Mouse (Mus musculus): ENCODE data around the gene Plekha5. TPM values are rescaled to one million over a fixed set of nuclear protein-coding genes. Genes with fewer than 3 reads are reported as not detected.
"Not testable (repeated sequence)": the region's sequence is repeated elsewhere in the genome, so short reads cannot be mapped to it uniquely, and the experiment has no call there.

Plekha5 gene
- total and polyA plus RNA-seq, 2 experiments from 2014 or later: 24.2 to 28.8 TPM

DNA sequence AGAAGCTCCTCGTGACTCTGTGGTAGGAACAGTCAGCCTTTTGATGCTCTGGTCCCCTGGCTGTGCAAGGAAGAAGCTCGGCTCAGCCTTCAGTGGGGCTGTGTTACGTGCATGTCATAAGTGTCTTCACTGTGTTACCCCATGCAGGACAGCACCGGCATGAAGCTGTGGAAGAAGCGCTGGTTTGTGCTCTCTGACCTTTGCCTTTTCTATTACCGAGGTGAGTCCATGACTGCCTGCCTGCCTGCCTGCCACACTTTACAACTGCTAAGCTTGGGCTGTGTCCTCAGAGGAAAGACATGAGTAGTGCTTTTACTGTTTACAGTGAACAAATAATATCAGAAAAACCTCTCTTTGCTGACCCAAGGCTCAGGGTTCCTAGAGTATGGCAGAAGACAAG lies 104.6 kb downstream of the Plekha5 start:
- no peak overlapping the region for H3K4me2 ChIP-seq (ENCODE audit: low read depth, low read length, poor library complexity, severe bottlenecking)
- ATAC-seq (ENCODE audit: low FRiP score): no peak
- H3K4me3 ChIP-seq (ENCODE audit: low read depth, low read length): no peak overlapping the region
- no peak overlapping the region for H3K9ac ChIP-seq (replicated peaks; ENCODE audit: low read length, poor library complexity, severe bottlenecking)
- H3K9me3 ChIP-seq (ENCODE audit: low read length): no peaks in the 10 kb centered on the region
- H3K36me3 ChIP-seq (ENCODE audit: insufficient read depth, low read length): peaks cover 10% of the 10 kb centered on the region; the same call in 1 of the 2 replicates
- WGBS: 84% methylated on average over 6 of the region's 6 CpGs
- no peak for DNase-seq (ENCODE audit: low spot score)
- no peaks in the 10 kb centered on the region for H3K27me3 ChIP-seq (ENCODE audit: insufficient read depth, low read length)
- no peak for TF ChIP-seq CTCF (IDR thresholded peaks at IDR 0.05)
- no peak overlapping the region for H3K27ac ChIP-seq (ENCODE audit: low read depth, low read length)
- no peaks in the 10 kb centered on the region for H3K4me1 ChIP-seq (ENCODE audit: insufficient read depth, low read length)

DNA sequence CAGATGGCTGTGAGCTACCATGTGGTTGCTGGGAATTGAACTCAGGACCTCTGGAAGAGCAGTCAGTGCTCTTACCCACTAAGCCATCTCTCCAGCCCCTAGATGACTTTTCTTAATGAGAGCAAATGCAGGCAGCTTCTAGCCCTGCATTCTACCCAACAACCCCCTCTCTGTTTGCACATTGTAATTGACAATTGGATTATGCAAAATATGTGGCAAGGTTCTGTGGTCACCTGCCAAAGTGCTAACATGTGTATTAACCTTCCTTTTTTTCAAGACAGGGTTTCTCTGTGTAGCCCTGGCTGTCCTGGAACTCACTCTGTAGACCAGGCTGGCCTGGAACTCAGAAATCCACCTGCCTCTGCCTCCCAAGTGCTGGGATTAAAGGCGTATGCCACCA lies 109.0 kb downstream of the Plekha5 start:
- WGBS: 100% methylated on average over 1 of the region's 1 CpGs
- H3K4me1 ChIP-seq (ENCODE audit: insufficient read depth, low read length); H3K27me3 ChIP-seq (ENCODE audit: insufficient read depth, low read length); DNase-seq (ENCODE audit: low spot score); H3K9me3 ChIP-seq (ENCODE audit: low read length); H3K27ac ChIP-seq (ENCODE audit: low read depth, low read length); H3K4me2 ChIP-seq (ENCODE audit: low read depth, low read length, poor library complexity, severe bottlenecking); H3K4me3 ChIP-seq (ENCODE audit: low read depth, low read length); ATAC-seq (ENCODE audit: low FRiP score); H3K9ac ChIP-seq (replicated peaks; ENCODE audit: low read length, poor library complexity, severe bottlenecking): not testable (repeated sequence)
- H3K36me3 ChIP-seq (ENCODE audit: insufficient read depth, low read length): peaks cover 16% of the 10 kb centered on the region

GRCm38 (mm10) chr6:140533606-140534005 lies 109.8 kb downstream of the Plekha5 start:
- 84% methylated on average over 5 of the region's 5 CpGs for WGBS
- Histone ChIP-seq H3K9me3 (ENCODE audit: low read length) (no peaks in the 10 kb centered on the region), H3K4me1 (ENCODE audit: insufficient read depth, low read length) (no peaks in the 10 kb centered on the region), H3K36me3 (ENCODE audit: insufficient read depth, low read length) (peaks cover 12% of the 10 kb centered on the region), H3K9ac (replicated peaks; ENCODE audit: low read length, poor library complexity, severe bottlenecking) (no peak overlapping the region), H3K27me3 (ENCODE audit: insufficient read depth, low read length) (no peaks in the 10 kb centered on the region), H3K4me2 (ENCODE audit: low read depth, low read length, poor library complexity, severe bottlenecking) (no peak overlapping the region), H3K27ac (ENCODE audit: low read depth, low read length) (no peak overlapping the region), H3K4me3 (ENCODE audit: low read depth, low read length) (no peak overlapping the region)
- DNase-seq (ENCODE audit: low spot score) (no peak), ATAC-seq (ENCODE audit: low FRiP score) (no peak)
- no peak for TF ChIP-seq CTCF (IDR thresholded peaks at IDR 0.05)

- DNase-seq (ENCODE audit: low spot score): no peak
- no peaks in the 10 kb centered on the region for H3K27me3 ChIP-seq (ENCODE audit: insufficient read depth, low read length)
- no peak overlapping the region for H3K4me2 ChIP-seq (ENCODE audit: low read depth, low read length, poor library complexity, severe bottlenecking)
- H3K9ac ChIP-seq (replicated peaks; ENCODE audit: low read length, poor library complexity, severe bottlenecking): no peak overlapping the region
- H3K4me3 ChIP-seq (ENCODE audit: low read depth, low read length): no peak overlapping the region
- 90% methylated on average over 8 of the region's 8 CpGs for WGBS
- no peak overlapping the region for H3K27ac ChIP-seq (ENCODE audit: low read depth, low read length)
- peaks cover 16% of the 10 kb centered on the region for H3K36me3 ChIP-seq (ENCODE audit: insufficient read depth, low read length)
- ATAC-seq (ENCODE audit: low FRiP score): no peak
- TF ChIP-seq CTCF (IDR thresholded peaks at IDR 0.05): no peak
- no peaks in the 10 kb centered on the region for H3K4me1 ChIP-seq (ENCODE audit: insufficient read depth, low read length)
- no peaks in the 10 kb centered on the region for H3K9me3 ChIP-seq (ENCODE audit: low read length)
Measured at GRCm38 (mm10) chr6:140535504-140535903, 111.7 kb downstream of the Plekha5 start.

DNA sequence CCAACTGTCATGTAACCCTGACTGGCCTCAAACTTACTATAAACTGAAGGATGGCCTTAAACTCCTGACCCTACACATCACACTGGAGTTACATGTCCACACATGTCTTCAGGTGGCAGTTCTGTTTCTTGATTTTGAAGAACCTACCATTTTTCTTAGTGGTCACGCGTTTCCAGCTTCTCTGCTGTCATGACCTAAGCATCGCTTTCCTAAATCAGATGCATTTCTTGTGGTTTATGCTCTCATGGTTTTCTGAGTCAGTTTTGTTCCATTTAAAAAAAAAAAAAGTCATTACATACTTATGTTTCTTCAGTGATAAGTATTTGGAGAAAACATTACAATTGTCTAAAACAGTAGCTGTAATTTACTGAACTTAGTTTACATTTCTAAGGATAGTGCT lies 118.1 kb downstream of the Plekha5 start:
- no peak for TF ChIP-seq CTCF (IDR thresholded peaks at IDR 0.05)
- Histone ChIP-seq H3K9ac (replicated peaks; ENCODE audit: low read length, poor library complexity, severe bottlenecking) (no peak overlapping the region), H3K9me3 (ENCODE audit: low read length) (no peaks in the 10 kb centered on the region), H3K27me3 (ENCODE audit: insufficient read depth, low read length) (no peaks in the 10 kb centered on the region), H3K36me3 (ENCODE audit: insufficient read depth, low read length) (peaks cover 8% of the 10 kb centered on the region; the same call in 1 of the 2 replicates), H3K27ac (ENCODE audit: low read depth, low read length) (no peak overlapping the region), H3K4me3 (ENCODE audit: low read depth, low read length) (no peak overlapping the region), H3K4me1 (ENCODE audit: insufficient read depth, low read length) (no peaks in the 10 kb centered on the region), H3K4me2 (ENCODE audit: low read depth, low read length, poor library complexity, severe bottlenecking) (no peak overlapping the region)
- WGBS: 99% methylated on average over 3 of the region's 3 CpGs
- DNase-seq (ENCODE audit: low spot score) (no peak), ATAC-seq (ENCODE audit: low FRiP score) (no peak)

DNA sequence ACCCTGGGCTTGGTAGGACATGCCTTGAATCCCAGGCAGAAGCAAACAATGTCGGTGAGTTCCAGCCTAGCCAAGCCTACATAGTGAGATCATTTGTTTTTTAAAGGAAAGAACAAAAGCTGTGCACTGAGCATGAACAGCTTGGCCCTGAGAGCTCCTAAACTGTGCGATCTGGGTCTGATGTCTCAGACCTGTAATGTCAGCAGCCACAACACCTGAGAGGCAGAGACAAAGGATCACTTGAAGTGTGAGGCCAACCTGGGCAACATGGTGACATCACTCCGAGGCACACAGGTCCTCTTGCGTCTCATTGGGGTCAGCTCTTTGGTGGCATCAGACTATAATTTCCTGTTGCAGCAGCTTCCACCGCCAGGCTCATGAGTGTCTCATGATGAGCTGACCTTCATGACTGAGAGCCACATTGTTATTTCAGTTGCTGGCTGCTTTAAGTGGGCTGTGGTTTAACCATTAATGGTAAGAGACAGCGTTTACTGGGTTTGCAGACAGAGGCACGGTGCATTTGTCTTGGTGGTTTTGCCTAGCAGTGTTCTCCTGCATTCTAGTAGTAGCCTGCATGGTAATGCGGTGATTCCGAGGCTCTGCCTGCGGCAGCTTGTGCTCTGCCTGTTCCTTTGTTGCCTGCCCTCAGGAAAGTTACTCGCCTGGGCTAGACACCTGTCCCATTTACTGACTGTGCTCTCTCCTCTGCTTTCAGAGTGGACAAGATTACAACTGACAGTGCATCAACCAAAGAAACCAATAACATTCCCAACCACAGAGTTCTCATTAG lies 119.3 kb downstream of the Plekha5 start:
- no peak for ATAC-seq (ENCODE audit: low FRiP score)
- DNase-seq (ENCODE audit: low spot score): no peak
- Histone ChIP-seq H3K27me3 (ENCODE audit: insufficient read depth, low read length) (no peaks in the 10 kb centered on the region), H3K9me3 (ENCODE audit: low read length) (no peaks in the 10 kb centered on the region), H3K4me3 (ENCODE audit: low read depth, low read length) (no peak overlapping the region), H3K36me3 (ENCODE audit: insufficient read depth, low read length) (peaks cover 10% of the 10 kb centered on the region; the same call in 1 of the 2 replicates), H3K4me2 (ENCODE audit: low read depth, low read length, poor library complexity, severe bottlenecking) (no peak overlapping the region), H3K27ac (ENCODE audit: low read depth, low read length) (no peak overlapping the region), H3K9ac (replicated peaks; ENCODE audit: low read length, poor library complexity, severe bottlenecking) (no peak overlapping the region), H3K4me1 (ENCODE audit: insufficient read depth, low read length) (no peaks in the 10 kb centered on the region)
- TF ChIP-seq CTCF (IDR thresholded peaks at IDR 0.05): no peak
- WGBS: 90% methylated on average over 11 of the region's 11 CpGs
